Mouse (Mus musculus): Measurements from ENCODE around the gene Trmt10a. TPM values are rescaled to one million over a fixed set of nuclear protein-coding genes. Genes with fewer than 3 reads are reported as not detected.

Gene Trmt10a
- polyA plus RNA-seq (2014; fragmentation: Nextera tagmentation; extraction: Ambion mirVana) = 13.1 and 13.5 TPM in 2 replicates

GRCm38 (mm10) chr3:138143315-138144059, at the start of gene Trmt10a:
TSS of gene Trmt10a (plus strand) at chr3:138143448.
- peak within 1 kb of the TSS; percentile 80 for H3K4me2 ChIP-seq
- H3K36me3 ChIP-seq (ENCODE audit: control insufficient read depth, insufficient read depth, low read length) = no peaks in the 10 kb centered on the region
- H3K27me3 ChIP-seq (replicated peaks; ENCODE audit: control insufficient read depth, insufficient read depth, low read length) = no peaks in the 10 kb centered on the region
- peaks cover 3% of the 10 kb centered on the region; the same call in 1 of the 2 replicates for H3K4me1 ChIP-seq (replicated peaks; ENCODE audit: control insufficient read depth, insufficient read depth, low read length)
- H3K9ac ChIP-seq (ENCODE audit: low read depth, low read length) = peak within 1 kb of the TSS; percentile 90
- no peaks in the 10 kb centered on the region for H3K9me3 ChIP-seq (ENCODE audit: control insufficient read depth, low read length)
- DNase-seq (ENCODE audit: low spot score) = peak; percentile 97
- peak; percentile 94 for ATAC-seq (replicated peaks; ENCODE audit: low FRiP score)
- under 1% methylated on average over 70 of the region's 70 CpGs for WGBS
- peak within 1 kb of the TSS; percentile 100 for H3K27ac ChIP-seq (ENCODE audit: low read depth, low read length)
- H3K4me3 ChIP-seq (ENCODE audit: low read depth, low read length) = peak within 1 kb of the TSS; percentile 70

GRCm38 (mm10) chr3:138095301-138095700, 47.9 kb upstream of the Trmt10a start:
- no peak overlapping the region for H3K4me2 ChIP-seq
- H3K36me3 ChIP-seq (ENCODE audit: control insufficient read depth, insufficient read depth, low read length) = no peaks in the 10 kb centered on the region
- no peak overlapping the region for H3K9ac ChIP-seq (ENCODE audit: low read depth, low read length)
- H3K9me3 ChIP-seq (ENCODE audit: control insufficient read depth, low read length) = no peaks in the 10 kb centered on the region
- 69% methylated on average over 3 of the region's 3 CpGs for WGBS
- H3K27me3 ChIP-seq (replicated peaks; ENCODE audit: control insufficient read depth, insufficient read depth, low read length) = no peaks in the 10 kb centered on the region
- DNase-seq (ENCODE audit: low spot score) (no peak), ATAC-seq (replicated peaks; ENCODE audit: low FRiP score) (no peak)
- no peaks in the 10 kb centered on the region for H3K4me1 ChIP-seq (replicated peaks; ENCODE audit: control insufficient read depth, insufficient read depth, low read length)
- H3K4me3 ChIP-seq (ENCODE audit: low read depth, low read length) = no peak overlapping the region
- H3K27ac ChIP-seq (ENCODE audit: low read depth, low read length) = no peak overlapping the region

- Histone ChIP-seq H3K4me1 (replicated peaks; ENCODE audit: control insufficient read depth, insufficient read depth, low read length) (no peaks in the 10 kb centered on the region), H3K36me3 (ENCODE audit: control insufficient read depth, insufficient read depth, low read length) (no peaks in the 10 kb centered on the region), H3K9ac (ENCODE audit: low read depth, low read length) (no peak overlapping the region), H3K27ac (ENCODE audit: low read depth, low read length) (no peak overlapping the region), H3K27me3 (replicated peaks; ENCODE audit: control insufficient read depth, insufficient read depth, low read length) (no peaks in the 10 kb centered on the region), H3K4me3 (ENCODE audit: low read depth, low read length) (no peak overlapping the region), H3K9me3 (ENCODE audit: control insufficient read depth, low read length) (no peaks in the 10 kb centered on the region), H3K4me2 (no peak overlapping the region)
- DNase-seq (ENCODE audit: low spot score) = no peak
- WGBS = 76% methylated on average over 10 of the region's 10 CpGs
- ATAC-seq (replicated peaks; ENCODE audit: low FRiP score) = no peak
Measured at GRCm38 (mm10) chr3:138095718-138096117, 47.5 kb upstream of the Trmt10a start.

GRCm38 (mm10) chr3:138096263-138097028, 46.8 kb upstream of the Trmt10a start:
- H3K27ac ChIP-seq (ENCODE audit: low read depth, low read length) = no peak overlapping the region
- H3K4me3 ChIP-seq (ENCODE audit: low read depth, low read length) = no peak overlapping the region
- DNase-seq (ENCODE audit: low spot score) (no peak), ATAC-seq (replicated peaks; ENCODE audit: low FRiP score) (no peak)
- H3K36me3 ChIP-seq (ENCODE audit: control insufficient read depth, insufficient read depth, low read length) = no peaks in the 10 kb centered on the region
- no peaks in the 10 kb centered on the region for H3K27me3 ChIP-seq (replicated peaks; ENCODE audit: control insufficient read depth, insufficient read depth, low read length)
- H3K4me1 ChIP-seq (replicated peaks; ENCODE audit: control insufficient read depth, insufficient read depth, low read length) = no peaks in the 10 kb centered on the region
- 75% methylated on average over 19 of the region's 19 CpGs for WGBS
- no peak overlapping the region for H3K4me2 ChIP-seq
- no peak overlapping the region for H3K9ac ChIP-seq (ENCODE audit: low read depth, low read length)
- no peaks in the 10 kb centered on the region for H3K9me3 ChIP-seq (ENCODE audit: control insufficient read depth, low read length)

GRCm38 (mm10) chr3:138097718-138098117, 45.5 kb upstream of the Trmt10a start:
- Histone ChIP-seq H3K27me3 (replicated peaks; ENCODE audit: control insufficient read depth, insufficient read depth, low read length) (no peaks in the 10 kb centered on the region), H3K36me3 (ENCODE audit: control insufficient read depth, insufficient read depth, low read length) (no peaks in the 10 kb centered on the region), H3K9ac (ENCODE audit: low read depth, low read length) (no peak overlapping the region), H3K4me2 (no peak overlapping the region), H3K4me1 (replicated peaks; ENCODE audit: control insufficient read depth, insufficient read depth, low read length) (no peaks in the 10 kb centered on the region), H3K4me3 (ENCODE audit: low read depth, low read length) (no peak overlapping the region), H3K9me3 (ENCODE audit: control insufficient read depth, low read length) (no peaks in the 10 kb centered on the region), H3K27ac (ENCODE audit: low read depth, low read length) (no peak overlapping the region)
- ATAC-seq (replicated peaks; ENCODE audit: low FRiP score) (no peak), DNase-seq (ENCODE audit: low spot score) (no peak)
- 71% methylated on average over 1 of the region's 1 CpGs for WGBS

GRCm38 (mm10) chr3:138101936-138102335, 41.3 kb upstream of the Trmt10a start:
- H3K36me3 ChIP-seq (ENCODE audit: control insufficient read depth, insufficient read depth, low read length) = no peaks in the 10 kb centered on the region
- no peak overlapping the region for H3K9ac ChIP-seq (ENCODE audit: low read depth, low read length)
- H3K27me3 ChIP-seq (replicated peaks; ENCODE audit: control insufficient read depth, insufficient read depth, low read length) = no peaks in the 10 kb centered on the region
- WGBS = 87% methylated on average over 4 of the region's 4 CpGs
- no peak overlapping the region for H3K4me2 ChIP-seq
- ATAC-seq (replicated peaks; ENCODE audit: low FRiP score) (no peak), DNase-seq (ENCODE audit: low spot score) (no peak)
- H3K9me3 ChIP-seq (ENCODE audit: control insufficient read depth, low read length) = no peaks in the 10 kb centered on the region
- H3K27ac ChIP-seq (ENCODE audit: low read depth, low read length) = no peak overlapping the region
- no peak overlapping the region for H3K4me3 ChIP-seq (ENCODE audit: low read depth, low read length)
- H3K4me1 ChIP-seq (replicated peaks; ENCODE audit: control insufficient read depth, insufficient read depth, low read length) = no peaks in the 10 kb centered on the region

GRCm38 (mm10) chr3:138103690-138104089, 39.6 kb upstream of the Trmt10a start:
- no peaks in the 10 kb centered on the region for H3K36me3 ChIP-seq (ENCODE audit: control insufficient read depth, insufficient read depth, low read length)
- no peak overlapping the region for H3K9ac ChIP-seq (ENCODE audit: low read depth, low read length)
- DNase-seq (ENCODE audit: low spot score) (no peak), ATAC-seq (replicated peaks; ENCODE audit: low FRiP score) (no peak)
- H3K9me3 ChIP-seq (ENCODE audit: control insufficient read depth, low read length) = no peaks in the 10 kb centered on the region
- H3K27ac ChIP-seq (ENCODE audit: low read depth, low read length) = no peak overlapping the region
- no peak overlapping the region for H3K4me3 ChIP-seq (ENCODE audit: low read depth, low read length)
- H3K4me1 ChIP-seq (replicated peaks; ENCODE audit: control insufficient read depth, insufficient read depth, low read length) = no peaks in the 10 kb centered on the region
- no peaks in the 10 kb centered on the region for H3K27me3 ChIP-seq (replicated peaks; ENCODE audit: control insufficient read depth, insufficient read depth, low read length)
- 85% methylated on average over 4 of the region's 4 CpGs for WGBS
- no peak overlapping the region for H3K4me2 ChIP-seq

GRCm38 (mm10) chr3:138105056-138105455, 38.2 kb upstream of the Trmt10a start:
- H3K9me3 ChIP-seq (ENCODE audit: control insufficient read depth, low read length) = no peaks in the 10 kb centered on the region
- DNase-seq (ENCODE audit: low spot score) = no peak
- WGBS = 78% methylated on average over 5 of the region's 5 CpGs
- H3K27me3 ChIP-seq (replicated peaks; ENCODE audit: control insufficient read depth, insufficient read depth, low read length) = no peaks in the 10 kb centered on the region
- no peak overlapping the region for H3K4me2 ChIP-seq
- no peaks in the 10 kb centered on the region for H3K4me1 ChIP-seq (replicated peaks; ENCODE audit: control insufficient read depth, insufficient read depth, low read length)
- no peaks in the 10 kb centered on the region for H3K36me3 ChIP-seq (ENCODE audit: control insufficient read depth, insufficient read depth, low read length)
- no peak overlapping the region for H3K27ac ChIP-seq (ENCODE audit: low read depth, low read length)
- ATAC-seq (replicated peaks; ENCODE audit: low FRiP score) = no peak
- H3K9ac ChIP-seq (ENCODE audit: low read depth, low read length) = no peak overlapping the region
- H3K4me3 ChIP-seq (ENCODE audit: low read depth, low read length) = no peak overlapping the region
